Mouse (Mus musculus): ENCODE measurements around the gene Ankrd17.
A peak's percentile ranks its signal among the peaks of the same experiment; 100 is the strongest.

Ankrd17 gene

GRCm38 (mm10) chr5:90366121-90367066 lies at the start of gene Ankrd17:
TSS of gene Ankrd17 (minus strand) at chr5:90366577.
- peak; percentile 95 for DNase-seq (ENCODE audit: low read depth)

GRCm38 (mm10) chr5:90414925-90415295 lies 48.5 kb upstream of the Ankrd17 start:
- DNase-seq (ENCODE audit: low read depth) = no peak

- DNase-seq (ENCODE audit: low read depth) = no peak
Observed at GRCm38 (mm10) chr5:90414142-90414924, 48.0 kb upstream of the Ankrd17 start.

GRCm38 (mm10) chr5:90405210-90405609 lies 38.8 kb upstream of the Ankrd17 start:
- peak; percentile 53 for DNase-seq (ENCODE audit: low read depth)

GRCm38 (mm10) chr5:90396817-90397216 lies 30.4 kb upstream of the Ankrd17 start:
- DNase-seq (ENCODE audit: low read depth) = no peak

- DNase-seq (ENCODE audit: low read depth) = no peak
Observed at GRCm38 (mm10) chr5:90394322-90394721, 27.9 kb upstream of the Ankrd17 start.

GRCm38 (mm10) chr5:90393764-90394163 lies 27.4 kb upstream of the Ankrd17 start:
- peak; percentile 8 for DNase-seq (ENCODE audit: low read depth)

GRCm38 (mm10) chr5:90383080-90383479 lies 16.7 kb upstream of the Ankrd17 start:
- peak; percentile 28 for DNase-seq (ENCODE audit: low read depth)

GRCm38 (mm10) chr5:90381458-90381857 lies 15.1 kb upstream of the Ankrd17 start:
- DNase-seq (ENCODE audit: low read depth) = peak; percentile 17

GRCm38 (mm10) chr5:90373708-90374107 lies 7.3 kb upstream of the Ankrd17 start:
- DNase-seq (ENCODE audit: low read depth) = no peak

GRCm38 (mm10) chr5:90370401-90370800 lies 4.0 kb upstream of the Ankrd17 start:
- no peak for DNase-seq (ENCODE audit: low read depth)

GRCm38 (mm10) chr5:90367067-90367303 lies 608 bp upstream of the Ankrd17 start, which contains the start of gene Gm9958:
TSS of gene Gm9958 (plus strand) at chr5:90367204.
- DNase-seq (ENCODE audit: low read depth) = peak; percentile 40

GRCm38 (mm10) chr5:90365141-90365951 lies 1.0 kb downstream of the Ankrd17 start:
- peak; percentile 50 for DNase-seq (ENCODE audit: low read depth)

GRCm38 (mm10) chr5:90364526-90364925 lies 1.9 kb downstream of the Ankrd17 start:
- peak; percentile 90 for DNase-seq (ENCODE audit: low read depth)

- DNase-seq (ENCODE audit: low read depth) = no peak
Observed at GRCm38 (mm10) chr5:90355824-90356223, 10.6 kb downstream of the Ankrd17 start.

GRCm38 (mm10) chr5:90353552-90354317 lies 12.6 kb downstream of the Ankrd17 start:
- DNase-seq (ENCODE audit: low read depth) = no peak

GRCm38 (mm10) chr5:90346877-90347276 lies 19.5 kb downstream of the Ankrd17 start:
- DNase-seq (ENCODE audit: low read depth) = no peak

- DNase-seq (ENCODE audit: low read depth) = no peak
Observed at GRCm38 (mm10) chr5:90340847-90341246, 25.5 kb downstream of the Ankrd17 start.

GRCm38 (mm10) chr5:90339953-90340343 lies 26.4 kb downstream of the Ankrd17 start:
- DNase-seq (ENCODE audit: low read depth) = no peak

GRCm38 (mm10) chr5:90339129-90339952 lies 27.0 kb downstream of the Ankrd17 start:
- peak; percentile 62 for DNase-seq (ENCODE audit: low read depth)

Measured in NIH3T3 (cell line).